ENCODE assay signal across 17 mouse cellular contexts in the genomic region with DNA sequence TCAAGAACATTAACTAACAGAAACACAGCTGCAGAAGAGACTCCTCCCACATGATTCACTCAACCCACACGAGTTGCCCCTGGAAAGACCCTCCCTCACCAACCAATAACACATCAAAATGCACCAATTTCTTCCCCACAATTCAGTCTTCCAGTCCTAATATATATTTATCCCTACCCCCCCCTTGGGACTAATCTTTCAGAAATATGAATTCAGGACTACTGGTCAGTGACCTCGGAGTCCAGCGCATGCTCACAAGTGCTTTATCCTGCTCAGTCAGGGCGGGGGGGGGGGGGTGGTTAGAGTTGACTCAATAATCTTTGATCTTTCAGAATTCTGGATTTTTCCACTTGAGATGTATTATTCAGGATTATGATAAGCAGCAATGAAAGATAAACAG.
"Had no signal": no experiment of that assay in that cellular context is flagged by ENCODE, and none has a peak within 500 bp of the region (broad histone marks: within the 10 kb centered on the region; RNA-seq: fewer than 3 reads in every experiment).

No protein-coding gene starts in this region.

- DNase-seq: gastrocnemius, adult 2 months; gastrocnemius, postnatal 10 days; gastrocnemius, postnatal 25 days; heart, adult 18-20 months; heart, postnatal 14 days; heart, postnatal 36 days; kidney, adult 18-20 months; kidney, adult 8-10 months; kidney, postnatal 10 days; kidney, postnatal 25 days; kidney, postnatal 4 days; liver; liver, embryonic 13.5 days; liver, postnatal 0 days had no signal

- ATAC-seq: hindbrain, postnatal 0 days; intestine, embryonic 15.5 days; intestine, postnatal 0 days; liver, postnatal 0 days had no signal
